ENCODE assay signal across 9 mouse cellular contexts in the genomic region with DNA sequence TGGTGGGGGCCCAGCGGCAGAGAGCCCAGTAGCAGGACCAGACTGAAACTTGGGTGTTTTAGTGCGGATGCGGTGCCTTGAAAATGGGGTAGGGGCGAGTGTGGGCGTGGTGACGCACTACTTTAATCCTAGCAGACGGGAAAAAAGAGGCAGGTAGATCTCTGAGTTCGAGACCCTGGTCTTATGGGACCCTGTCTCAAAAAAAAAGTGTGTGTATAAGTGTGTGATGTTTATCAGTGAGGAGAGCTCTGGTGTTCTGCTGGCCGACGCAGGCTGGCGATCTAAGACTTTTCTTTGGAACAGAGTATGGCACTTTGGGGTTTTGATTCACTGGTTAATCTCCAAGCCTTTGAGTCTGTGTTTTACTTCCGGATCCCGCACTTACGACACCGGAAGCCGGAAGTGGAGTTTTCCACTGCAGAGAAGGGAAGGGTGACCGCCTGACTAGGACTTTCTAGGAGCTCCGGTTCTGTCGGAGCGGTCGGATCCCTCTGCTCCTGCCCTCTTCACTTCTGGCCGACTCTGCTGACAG. TPM values are rescaled to one million over a fixed set of nuclear protein-coding genes. Genes with fewer than 3 reads are reported as not detected.
A peak's percentile ranks its signal among the peaks of the same experiment; 100 is the strongest.
DNase-seq lines count a peak whose midpoint lies in the region; ATAC-seq and TF ChIP-seq lines count a peak whose summit lies in the region.
"Had no signal": no experiment of that assay in that cellular context is flagged by ENCODE, and none has a peak within 500 bp of the region (broad histone marks: within the 10 kb centered on the region; RNA-seq: fewer than 3 reads in every experiment).

No protein-coding gene starts in this region.

- intact Hi-C loops in heart, postnatal 10 days (cut with DNase I), result loop anchor here (10.0 kb wide), 2 partner anchors 465 to 715 kb away; partner anchors contain the start of genes Abcd1, Bcap31 and Hcfc1

- H3K9ac ChIP-seq in CH12.LX (ENCODE audit: insufficient read depth, low read depth), result peak overlapping the region; percentile 98
- H3K9ac ChIP-seq in forebrain, embryonic 13.5 days, result peak overlapping the region; percentile 68
- H3K9ac ChIP-seq in liver, embryonic 15.5 days, result peak overlapping the region; percentile 64
- H3K9ac ChIP-seq in neural tube, embryonic 12.5 days, result peak overlapping the region; percentile 42
- peak overlapping the region; percentile 69 for H3K9ac ChIP-seq in stomach, postnatal 0 days (ENCODE audit: low read length)

- dilution Hi-C loops in CH12.LX (cut with MboI; ENCODE audit: extremely low pct_ligation_motif_present, extremely low pct_unique_long_range_greater_than_20kb, low sequenced_read_pairs), result no loop called here

- DNase-seq in CH12.LX (ENCODE audit: extremely low read depth), result peak; percentile 82
- peak; percentile 60 for DNase-seq in c-Kit-positive CD71-negative TER-119-negative erythroid progenitor cells, embryonic 14.5 days (ENCODE audit: low read depth)
- peak; percentile 81 to 85 for DNase-seq in heart, postnatal 10 days
- peak; percentile 78 to 84 for DNase-seq in kidney, postnatal 4 days
- peak; percentile 71 for DNase-seq in stomach, postnatal 0 days (ENCODE audit: low spot score)

- peaks cover 0 to 45% of the 10 kb centered on the region in 2 experiments; a peak in 3 of 4 replicates for H3K4me1 ChIP-seq in CH12.LX (ENCODE audit: control insufficient read depth in 1 of 2, insufficient read depth in 2 of 2)
- H3K4me1 ChIP-seq in forebrain, embryonic 13.5 days, result peaks cover 10% of the 10 kb centered on the region
- H3K4me1 ChIP-seq in liver, embryonic 15.5 days (replicated peaks), result peaks cover 47% of the 10 kb centered on the region
- no peaks in the 10 kb centered on the region for H3K4me1 ChIP-seq in neural tube, embryonic 12.5 days
- no peaks in the 10 kb centered on the region for H3K4me1 ChIP-seq in stomach, postnatal 0 days (replicated peaks; ENCODE audit: control insufficient read depth, insufficient read depth)

- TF ChIP-seq POLR2A in CH12.LX (IDR thresholded peaks at IDR 0.05; ENCODE audit: low read depth, low read length), result peak; percentile 58

- H3K4me3 ChIP-seq in CH12.LX (replicated peaks in 1 of 3; ENCODE audit: low read depth in 2 of 3, low read length in 2 of 3, poor library complexity in 1 of 3), result peak overlapping the region; percentile 66 to 83 (median 70)
- peak overlapping the region; percentile 51 for H3K4me3 ChIP-seq in forebrain, embryonic 13.5 days
- peak overlapping the region; percentile 68 for H3K4me3 ChIP-seq in liver, embryonic 15.5 days (replicated peaks)
- H3K4me3 ChIP-seq in neural tube, embryonic 12.5 days, result peak overlapping the region; percentile 44
- peak overlapping the region; percentile 48 for H3K4me3 ChIP-seq in stomach, postnatal 0 days (ENCODE audit: low read depth, low read length)

- H3K27me3 ChIP-seq in CH12.LX (replicated peaks), result no peaks in the 10 kb centered on the region
- H3K27me3 ChIP-seq in forebrain, embryonic 13.5 days, result no peaks in the 10 kb centered on the region
- no peaks in the 10 kb centered on the region for H3K27me3 ChIP-seq in liver, embryonic 15.5 days
- H3K27me3 ChIP-seq in neural tube, embryonic 12.5 days (replicated peaks), result no peaks in the 10 kb centered on the region
- no peaks in the 10 kb centered on the region for H3K27me3 ChIP-seq in stomach, postnatal 0 days (ENCODE audit: control insufficient read depth, insufficient read depth, low read length)

- in situ Hi-C loops in CH12.LX (cut with MboI; ENCODE audit: low pct_ligation_motif_present, low pct_unique_long_range_greater_than_20kb, low sequenced_read_pairs), result no loop called here

- peaks cover 18 to 52% of the 10 kb centered on the region in 2 experiments for H3K36me3 ChIP-seq in CH12.LX (replicated peaks in 1 of 2; ENCODE audit: control insufficient read depth in 1 of 2, insufficient read depth in 1 of 2, low read length in 1 of 2)
- peaks cover 18% of the 10 kb centered on the region for H3K36me3 ChIP-seq in forebrain, embryonic 13.5 days (ENCODE audit: poor library complexity, severe bottlenecking)
- peaks cover 19% of the 10 kb centered on the region for H3K36me3 ChIP-seq in liver, embryonic 15.5 days (replicated peaks)
- H3K36me3 ChIP-seq in neural tube, embryonic 12.5 days, result peaks cover 13% of the 10 kb centered on the region; the same call in 1 of the 2 replicates
- no peaks in the 10 kb centered on the region for H3K36me3 ChIP-seq in stomach, postnatal 0 days (ENCODE audit: control insufficient read depth, insufficient read depth, low read length)

- peak; percentile 68 for ATAC-seq in forebrain, embryonic 13.5 days
- ATAC-seq in liver, embryonic 15.5 days (ENCODE audit: insufficient read depth), result peak; percentile 44
- ATAC-seq in neural tube, embryonic 12.5 days (ENCODE audit: low FRiP score, low read depth), result peak; percentile 61
- peak; percentile 67 for ATAC-seq in stomach, postnatal 0 days (ENCODE audit: low FRiP score, low TSS enrichment)

- WGBS in forebrain, embryonic 13.5 days, result 24% methylated on average over 22 of the region's 22 CpGs
- 15% methylated on average over 22 of the region's 22 CpGs for WGBS in liver, embryonic 15.5 days (ENCODE audit: insufficient replicate concordance)
- 11% methylated on average over 22 of the region's 22 CpGs for WGBS in neural tube, embryonic 12.5 days
- WGBS in stomach, postnatal 0 days, result 15% methylated on average over 22 of the region's 22 CpGs

- peak overlapping the region; percentile 27; the same call in 1 of the 2 replicates for H3K4me2 ChIP-seq in CH12.LX (ENCODE audit: insufficient read depth, low read depth, poor library complexity, severe bottlenecking)
- H3K4me2 ChIP-seq in forebrain, embryonic 13.5 days, result peak overlapping the region; percentile 61
- H3K4me2 ChIP-seq in liver, embryonic 15.5 days, result peak overlapping the region; percentile 76
- peak overlapping the region; percentile 60 for H3K4me2 ChIP-seq in neural tube, embryonic 12.5 days (replicated peaks)
- peak overlapping the region; percentile 61 for H3K4me2 ChIP-seq in stomach, postnatal 0 days (replicated peaks; ENCODE audit: low read depth)

- H3K79me2 ChIP-seq in CH12.LX (replicated peaks; ENCODE audit: control insufficient read depth, extremely low read depth, insufficient read depth, poor library complexity, severe bottlenecking), result peaks cover 20% of the 10 kb centered on the region; the same call in 1 of the 2 replicates

- TF ChIP-seq EP300 in CH12.LX (IDR thresholded peaks at IDR 0.05; ENCODE audit: low read length), result no peak
- no peak for TF ChIP-seq EP300 in stomach, postnatal 0 days (optimal IDR thresholded peaks at IDR 0.05)

- TF ChIP-seq RAD21 in CH12.LX (IDR thresholded peaks at IDR 0.05; ENCODE audit: low read depth, low read length), result no peak

- no peak for TF ChIP-seq CTCF in CH12.LX (conservative IDR thresholded peaks at IDR 0.05 in 1 of 2, IDR thresholded peaks at IDR 0.05 in 1 of 2; ENCODE audit: low read depth in 2 of 2, low read length in 2 of 2)
- TF ChIP-seq CTCF in stomach, postnatal 0 days (IDR thresholded peaks at IDR 0.05; ENCODE audit: low read depth), result no peak

- H3K27ac ChIP-seq in CH12.LX (ENCODE audit: insufficient read depth, low read depth), result peak overlapping the region; percentile 83
- peak overlapping the region; percentile 72 for H3K27ac ChIP-seq in forebrain, embryonic 13.5 days
- H3K27ac ChIP-seq in liver, embryonic 15.5 days (replicated peaks), result peak overlapping the region; percentile 95
- 0 out of 2 replicates have a peak overlapping the region, but pooled peaks have one; percentile 10 for H3K27ac ChIP-seq in neural tube, embryonic 12.5 days
- H3K27ac ChIP-seq in stomach, postnatal 0 days (replicated peaks), result peak overlapping the region; percentile 90

- H3K9me3 ChIP-seq in CH12.LX (replicated peaks; ENCODE audit: low read length), result no peaks in the 10 kb centered on the region
- no peaks in the 10 kb centered on the region for H3K9me3 ChIP-seq in forebrain, embryonic 13.5 days (replicated peaks)
- no peaks in the 10 kb centered on the region for H3K9me3 ChIP-seq in liver, embryonic 15.5 days (replicated peaks)
- H3K9me3 ChIP-seq in neural tube, embryonic 12.5 days, result no peaks in the 10 kb centered on the region
- no peaks in the 10 kb centered on the region for H3K9me3 ChIP-seq in stomach, postnatal 0 days (ENCODE audit: control insufficient read depth, low read length)

RNA-seq across cellular contexts. Expression of gene G6pdx, which starts 0.4 kb away (rescaled TPM):
- 35.9 and 41.0 TPM in 2 replicates for total RNA-seq in CH12.LX (2012; rRNA removed)
- 42.3 and 44.0 TPM in 2 replicates for total RNA-seq in CH12.LX (2014; rRNA removed)
- polyA plus RNA-seq in CH12.LX (2012; ENCODE audit: insufficient read length, low read depth), result 61.8 and 70.5 TPM in 2 replicates
- polyA plus RNA-seq in forebrain, embryonic 13.5 days (2015; fragmentation: Nextera tagmentation; extraction: Ambion mirVana), result 53.6 and 56.3 TPM in 2 replicates
- 10 to 100 TPM in 1 of 2 experiments, 1 to 10 TPM in 1; 9.3 to 10.4 TPM for total RNA-seq in heart, postnatal 10 days (2021)
- 46.1 and 48.9 TPM in 2 replicates for polyA plus RNA-seq in liver, embryonic 15.5 days (2015; fragmentation: Nextera tagmentation; extraction: Ambion mirVana)
- 47.6 and 57.4 TPM in 2 replicates for polyA plus RNA-seq in neural tube, embryonic 12.5 days (2016; fragmentation: Nextera tagmentation; extraction: Ambion mirVana)
- 83.7 and 90.3 TPM in 2 replicates for polyA plus RNA-seq in stomach, postnatal 0 days (2015; fragmentation: Nextera tagmentation; extraction: Ambion mirVana)

RNA-seq across cellular contexts. Expression of gene Ikbkg, which starts 36.3 kb away (rescaled TPM):
- total RNA-seq in CH12.LX (2012; rRNA removed) (37.9 and 40.6 TPM in 2 replicates), CH12.LX (2014; rRNA removed) (25.0 and 26.4 TPM in 2 replicates)
- 20.5 and 28.3 TPM in 2 replicates for polyA plus RNA-seq in CH12.LX (2012; ENCODE audit: insufficient read length, low read depth)
- polyA plus RNA-seq in forebrain, embryonic 13.5 days (2015; fragmentation: Nextera tagmentation; extraction: Ambion mirVana), result 18.3 and 20.6 TPM in 2 replicates
- total RNA-seq in heart, postnatal 10 days (2021), result 10 to 100 TPM; 45.7 to 48.4 TPM
- polyA plus RNA-seq in liver, embryonic 15.5 days (2015; fragmentation: Nextera tagmentation; extraction: Ambion mirVana), result 21.5 and 26.2 TPM in 2 replicates
- polyA plus RNA-seq in neural tube, embryonic 12.5 days (2016; fragmentation: Nextera tagmentation; extraction: Ambion mirVana), result 19.9 and 21.2 TPM in 2 replicates
- 15.8 and 16.7 TPM in 2 replicates for polyA plus RNA-seq in stomach, postnatal 0 days (2015; fragmentation: Nextera tagmentation; extraction: Ambion mirVana)

RNA-seq across cellular contexts. Expression of gene Fam3a, which starts 36.3 kb away (rescaled TPM):
- total RNA-seq in CH12.LX (2012; rRNA removed), result 8.7 and 12.5 TPM in 2 replicates
- 7.1 and 7.7 TPM in 2 replicates for total RNA-seq in CH12.LX (2014; rRNA removed)
- polyA plus RNA-seq in CH12.LX (2012; ENCODE audit: insufficient read length, low read depth), result 8.3 and 12.3 TPM in 2 replicates
- 31.6 and 34.5 TPM in 2 replicates for polyA plus RNA-seq in forebrain, embryonic 13.5 days (2015; fragmentation: Nextera tagmentation; extraction: Ambion mirVana)
- total RNA-seq in heart, postnatal 10 days (2021), result 10 to 100 TPM; 20.7 to 22.7 TPM
- polyA plus RNA-seq in liver, embryonic 15.5 days (2015; fragmentation: Nextera tagmentation; extraction: Ambion mirVana), result 11.0 and 12.0 TPM in 2 replicates
- polyA plus RNA-seq in neural tube, embryonic 12.5 days (2016; fragmentation: Nextera tagmentation; extraction: Ambion mirVana), result 27.3 and 31.5 TPM in 2 replicates
- 25.0 and 26.0 TPM in 2 replicates for polyA plus RNA-seq in stomach, postnatal 0 days (2015; fragmentation: Nextera tagmentation; extraction: Ambion mirVana)

RNA-seq across cellular contexts. Expression of gene Gm6880, which starts 51.8 kb away (rescaled TPM):
- total RNA-seq in CH12.LX (2012; rRNA removed) (0.25 and 0.59 TPM in 2 replicates), CH12.LX (2014; rRNA removed) (not detected in 2 replicates)
- not detected in 2 replicates for polyA plus RNA-seq in CH12.LX (2012; ENCODE audit: insufficient read length, low read depth)
- not detected in 2 replicates for polyA plus RNA-seq in forebrain, embryonic 13.5 days (2015; fragmentation: Nextera tagmentation; extraction: Ambion mirVana)
- total RNA-seq in heart, postnatal 10 days (2021), result not detected
- not detected in 2 replicates for polyA plus RNA-seq in liver, embryonic 15.5 days (2015; fragmentation: Nextera tagmentation; extraction: Ambion mirVana)
- polyA plus RNA-seq in neural tube, embryonic 12.5 days (2016; fragmentation: Nextera tagmentation; extraction: Ambion mirVana), result not detected in 2 replicates
- polyA plus RNA-seq in stomach, postnatal 0 days (2015; fragmentation: Nextera tagmentation; extraction: Ambion mirVana), result 0.25 TPM in 1 of 2 replicates, not detected in the other
- polyA plus RNA-seq: gonadal fat pad, adult 2 months had no signal

RNA-seq across cellular contexts. Expression of gene Slc10a3, which starts 56.2 kb away (rescaled TPM):
- total RNA-seq in CH12.LX (2012; rRNA removed) (7.4 and 11.6 TPM in 2 replicates), CH12.LX (2014; rRNA removed) (14.1 and 14.7 TPM in 2 replicates)
- 11.2 and 12.0 TPM in 2 replicates for polyA plus RNA-seq in CH12.LX (2012; ENCODE audit: insufficient read length, low read depth)
- polyA plus RNA-seq in forebrain, embryonic 13.5 days (2015; fragmentation: Nextera tagmentation; extraction: Ambion mirVana), result 6.6 and 7.8 TPM in 2 replicates
- total RNA-seq in heart, postnatal 10 days (2021), result 1 to 10 TPM; 7.6 to 7.8 TPM
- 6.1 and 6.5 TPM in 2 replicates for polyA plus RNA-seq in liver, embryonic 15.5 days (2015; fragmentation: Nextera tagmentation; extraction: Ambion mirVana)
- polyA plus RNA-seq in neural tube, embryonic 12.5 days (2016; fragmentation: Nextera tagmentation; extraction: Ambion mirVana), result 8.3 and 8.4 TPM in 2 replicates
- 20.0 and 20.6 TPM in 2 replicates for polyA plus RNA-seq in stomach, postnatal 0 days (2015; fragmentation: Nextera tagmentation; extraction: Ambion mirVana)

Comparison
In these comparisons a context has a peak if more than half of its experiments do, and no peak if none do; other contexts are left out.
1. Peak in every context shown above with its lines: DNase-seq, ATAC-seq, H3K4me3 ChIP-seq and H3K27ac ChIP-seq.
2. H3K27ac ChIP-seq: peak in every context shown above with its lines; median percentile 95 in liver, embryonic 15.5 days; 90 in stomach, postnatal 0 days; 83 in CH12.LX; 72 in forebrain, embryonic 13.5 days; 10 in neural tube, embryonic 12.5 days.
3. H3K9ac ChIP-seq: peak in every context shown above with its lines; median percentile 98 in CH12.LX; 69 in stomach, postnatal 0 days; 68 in forebrain, embryonic 13.5 days; 64 in liver, embryonic 15.5 days; 42 in neural tube, embryonic 12.5 days.